Mouse (Mus musculus) right cerebral cortex, adult 18-20 months (tissue): Measurements from ENCODE around the gene Bmpr2.
"Not testable (repeated sequence)": the region's sequence is repeated elsewhere in the genome, so short reads cannot be mapped to it uniquely, and the experiment has no call there.

Experiments used
- DNase-seq: peaks from one replicate; pipeline ENCODE4 v3.0.0; 2022; ENCODE audit warnings: mixed read lengths

Bmpr2 gene

DNA sequence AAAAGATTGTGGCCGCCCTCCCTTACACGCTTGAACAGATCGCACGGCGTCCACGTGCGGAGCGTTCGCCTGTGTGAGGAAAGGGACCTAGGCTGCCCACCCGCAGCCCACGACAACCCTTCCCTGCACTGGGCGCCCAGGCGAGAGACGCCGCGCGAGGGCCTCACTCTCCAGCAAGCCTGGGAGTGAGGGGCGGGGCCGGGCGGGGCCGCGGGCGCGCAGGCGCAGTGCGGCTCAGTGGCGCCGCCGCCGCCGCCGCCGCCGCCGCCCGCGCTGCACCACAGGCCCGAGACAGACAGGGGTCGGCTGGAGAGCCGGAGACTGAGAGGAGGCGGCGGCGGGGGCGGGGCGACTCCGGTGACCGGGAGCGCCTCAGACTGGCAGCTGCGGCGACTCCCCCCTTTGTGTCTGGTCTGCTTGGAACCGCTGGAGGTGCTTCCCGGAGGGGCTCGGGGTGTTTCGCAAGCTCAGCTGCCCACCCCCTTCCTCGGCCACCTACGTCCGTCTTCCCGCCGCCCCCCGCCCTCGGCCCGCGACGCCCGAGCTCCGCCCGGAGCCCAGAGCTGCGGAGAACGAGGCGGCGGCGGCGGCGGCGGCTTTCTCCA, at the start of gene Bmpr2:
TSS of gene Bmpr2 (plus strand) at position 237 of the 605 bp plus-strand sequence.
- peak; percentile 89 for DNase-seq

DNA sequence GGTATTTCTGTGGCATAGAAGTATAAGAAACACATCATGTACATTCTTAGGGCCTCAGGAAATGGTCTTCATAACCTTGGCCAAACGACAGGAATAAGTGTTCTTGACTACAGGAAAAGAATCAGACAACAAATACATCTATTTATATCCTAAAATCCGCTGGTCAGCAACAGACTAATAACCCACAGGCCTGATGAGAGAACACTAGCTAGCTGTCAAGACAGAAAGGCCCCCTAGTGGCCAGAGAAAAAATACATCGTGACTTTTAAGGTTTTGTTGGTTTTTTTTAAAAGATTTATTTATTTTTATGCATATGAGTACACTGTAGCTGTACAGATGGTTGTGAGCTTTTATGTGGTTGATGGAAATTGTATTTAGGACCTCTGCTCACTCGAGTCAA, 43.3 kb upstream of the Bmpr2 start:
- DNase-seq: peak; percentile 4

DNA sequence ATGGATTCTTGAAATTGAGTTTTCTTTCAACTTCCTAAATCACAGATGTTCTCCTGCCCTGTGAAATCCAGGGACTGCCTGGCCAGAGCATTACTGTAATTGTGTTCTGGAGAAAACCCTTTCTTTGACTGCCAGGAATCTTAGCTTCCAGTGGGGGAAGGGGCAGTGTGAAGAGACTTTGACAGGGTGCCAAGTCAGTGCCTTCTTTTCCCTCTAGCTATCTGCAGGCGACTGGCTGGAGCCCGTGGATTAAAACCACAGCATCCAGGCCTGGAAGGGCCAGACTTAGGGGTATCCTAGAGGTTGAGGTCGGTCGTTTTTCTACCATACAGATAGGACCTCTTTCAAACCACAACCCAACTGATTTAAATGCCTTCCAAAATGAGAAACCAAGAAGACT, 37.5 kb upstream of the Bmpr2 start:
- DNase-seq: no peak

DNA sequence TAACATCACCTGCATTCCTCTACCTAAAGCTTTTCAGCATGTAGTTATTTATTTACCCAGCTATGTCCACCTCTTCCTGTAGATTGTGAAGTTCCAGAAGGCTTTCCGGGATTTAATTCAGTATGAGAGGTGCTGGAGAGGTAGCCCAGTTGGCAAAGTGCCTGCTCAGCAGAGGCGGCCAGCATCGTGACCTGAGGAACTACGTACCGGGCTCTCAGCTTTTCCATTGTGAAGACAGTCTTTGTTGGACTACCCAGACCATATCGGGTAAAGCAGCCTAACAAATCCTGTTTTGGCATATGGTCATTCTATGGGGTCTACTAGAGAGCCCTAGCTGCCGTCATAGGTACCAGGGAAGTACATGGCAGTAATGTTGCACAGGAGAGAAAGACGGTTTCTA, 33.1 kb upstream of the Bmpr2 start:
- DNase-seq: no peak

DNA sequence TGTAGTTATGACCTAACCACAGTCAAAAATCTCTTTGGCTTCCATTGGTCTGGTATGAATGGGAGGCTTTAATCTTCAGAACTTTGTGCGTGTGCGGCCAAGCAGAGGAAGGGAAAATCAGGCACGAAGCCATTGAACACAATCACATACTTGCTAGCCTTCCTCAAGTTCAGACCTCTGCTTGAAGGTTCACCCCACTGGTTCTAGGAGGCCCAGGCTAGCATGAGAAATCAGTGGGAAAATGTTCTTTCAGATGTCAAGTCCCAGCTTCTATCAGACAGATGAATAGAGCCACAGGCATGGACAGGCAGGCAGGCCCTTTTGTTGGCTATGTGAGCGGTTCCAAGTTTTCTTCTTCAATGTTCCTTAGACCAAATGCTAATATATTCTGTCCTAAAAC, 32.5 kb upstream of the Bmpr2 start:
- DNase-seq: no peak

DNA sequence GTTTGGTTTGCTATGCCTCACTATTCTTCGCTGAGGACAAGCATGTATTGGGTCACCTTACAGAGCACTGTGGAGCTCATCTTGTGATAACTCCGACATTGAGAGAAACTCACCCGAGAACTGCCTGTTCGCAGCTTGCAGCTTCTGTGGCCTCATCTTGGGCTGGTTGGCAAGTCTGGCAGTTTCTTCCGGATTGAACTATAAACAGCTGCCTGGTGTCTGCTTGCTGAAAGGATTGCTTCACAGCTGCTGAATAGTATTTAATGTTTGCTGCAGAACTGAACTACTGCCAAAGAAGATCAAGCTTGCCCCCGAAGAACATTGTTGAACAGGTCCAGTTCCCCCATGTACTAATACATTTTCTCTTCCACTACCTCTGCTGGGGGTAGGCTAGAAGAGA, 29.1 kb upstream of the Bmpr2 start:
- peak; percentile 7 for DNase-seq

DNA sequence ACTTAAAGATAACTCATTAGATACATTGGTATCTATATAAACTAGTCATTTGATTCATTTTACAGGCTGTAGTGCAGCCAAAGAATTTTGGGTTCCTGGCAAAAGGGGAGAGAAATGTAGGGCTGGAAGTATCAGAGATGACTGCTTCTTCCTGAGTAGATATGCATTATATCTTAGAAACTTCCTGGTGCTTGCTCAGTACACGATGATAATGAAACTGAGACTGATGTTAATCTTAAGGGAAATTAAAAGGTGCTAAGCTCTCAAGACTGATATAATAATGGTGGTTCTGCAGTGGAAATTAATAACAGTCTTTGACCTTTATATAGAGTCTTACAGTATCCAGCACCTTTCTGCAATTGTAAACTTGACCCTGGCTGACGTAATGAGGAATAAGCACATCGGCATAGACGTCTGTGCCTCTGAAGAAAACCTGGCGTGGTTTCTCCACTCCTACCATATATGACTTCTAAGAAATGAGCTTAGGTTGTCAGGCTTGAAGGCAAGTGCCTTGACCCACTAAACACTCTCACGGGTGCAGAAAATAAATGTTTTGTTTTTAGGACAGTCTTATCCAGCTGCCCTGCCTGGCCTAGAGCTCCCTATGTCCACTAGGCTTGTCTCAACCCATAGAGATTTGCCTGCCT, 24.3 kb upstream of the Bmpr2 start:
- DNase-seq: no peak

DNA sequence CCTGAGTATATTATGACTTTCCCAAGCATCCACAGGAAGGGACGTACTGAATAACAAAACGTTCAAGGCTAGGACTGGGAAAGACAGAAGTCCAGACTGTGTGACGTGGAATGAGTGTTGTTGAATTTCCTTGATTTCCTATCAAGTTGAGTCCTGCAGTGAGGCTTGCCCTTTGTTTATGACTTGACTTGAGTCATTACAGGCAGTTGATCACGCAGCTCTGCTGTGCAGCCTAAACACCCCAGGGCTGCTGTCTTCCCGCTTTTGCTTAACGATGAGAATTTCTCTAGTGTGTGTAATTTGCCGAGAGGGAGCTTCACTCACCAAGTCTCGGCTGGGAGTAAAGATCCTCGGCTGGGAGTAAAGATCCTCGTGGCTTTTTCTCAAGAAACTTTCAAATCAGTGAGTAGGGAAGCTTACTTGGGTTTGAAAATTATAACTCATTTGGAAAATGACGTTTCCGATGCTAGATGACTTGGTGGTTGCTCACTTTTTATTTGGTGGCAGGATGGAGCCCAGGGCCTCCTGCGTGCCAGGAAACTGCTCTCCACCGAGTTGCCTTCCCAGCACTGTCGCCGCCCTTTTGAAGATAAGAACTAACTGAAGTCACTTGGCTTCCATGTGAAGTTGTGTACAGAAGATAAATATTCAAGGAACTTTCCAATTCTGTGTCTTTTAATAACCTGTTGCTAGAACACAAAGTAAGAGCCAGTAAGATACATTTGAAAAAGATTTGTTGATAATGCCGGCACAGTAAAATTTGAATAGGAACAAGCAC, 23.4 kb upstream of the Bmpr2 start:
- no peak for DNase-seq

DNA sequence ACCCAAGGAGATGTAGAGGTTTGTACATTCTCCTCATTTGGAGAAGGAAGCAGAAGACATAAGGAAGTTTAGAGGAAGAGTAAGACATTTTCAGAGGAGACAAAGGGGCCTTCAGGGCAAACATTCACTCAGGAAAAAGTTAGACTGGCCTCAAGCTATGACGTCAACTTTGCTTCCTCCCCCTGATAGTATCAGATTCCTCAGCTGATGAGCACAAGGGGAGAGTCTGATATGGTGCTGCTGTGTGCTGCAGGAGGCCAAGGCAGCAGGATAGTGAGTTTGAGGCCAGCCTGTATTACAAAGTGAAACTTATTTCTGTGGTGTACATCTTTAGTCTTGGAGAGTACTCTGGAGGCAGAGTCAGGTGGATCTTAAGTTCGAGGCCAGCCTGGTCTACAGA, 14.2 kb upstream of the Bmpr2 start:
- no peak for DNase-seq

DNA sequence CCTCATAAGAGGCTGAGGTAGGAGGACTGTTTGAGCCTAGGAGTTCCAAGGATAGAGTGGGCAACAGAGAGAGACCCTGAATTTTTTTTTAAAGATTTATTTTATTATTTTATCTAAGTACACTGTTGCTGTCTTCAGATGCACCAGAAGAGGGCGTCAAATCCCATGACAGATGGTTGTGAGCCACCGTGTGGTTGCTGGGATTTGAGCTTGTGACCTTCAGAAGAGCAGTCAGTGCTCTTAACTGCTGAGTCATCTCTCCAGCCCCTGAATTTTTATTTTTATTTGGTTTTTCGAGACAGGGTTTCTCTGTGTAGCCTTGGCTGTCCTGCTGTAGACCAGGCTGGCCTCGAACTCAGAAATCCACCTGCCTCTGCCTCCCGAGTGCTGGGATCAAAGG, 13.5 kb upstream of the Bmpr2 start:
- DNase-seq: not testable (repeated sequence)

DNA sequence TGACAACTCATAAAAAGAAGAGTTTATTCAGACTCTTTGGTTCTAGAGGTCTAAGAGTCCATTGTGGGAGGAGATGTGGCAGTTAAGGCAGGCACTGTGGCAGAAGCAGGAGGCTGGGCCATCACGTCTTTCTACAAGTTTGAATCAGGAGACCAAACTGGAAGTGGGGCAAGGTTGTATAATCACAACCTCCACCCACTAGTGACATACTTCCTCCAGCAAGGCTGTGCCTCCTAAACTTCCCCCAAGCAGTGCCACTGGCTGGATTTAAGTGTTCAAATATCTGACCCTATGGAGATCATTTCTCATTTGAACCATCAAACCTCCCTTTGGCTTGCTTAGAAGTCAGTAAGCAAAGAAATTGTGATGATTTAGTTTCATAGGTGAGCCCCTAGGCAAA, 7.9 kb upstream of the Bmpr2 start:
- DNase-seq: no peak

DNA sequence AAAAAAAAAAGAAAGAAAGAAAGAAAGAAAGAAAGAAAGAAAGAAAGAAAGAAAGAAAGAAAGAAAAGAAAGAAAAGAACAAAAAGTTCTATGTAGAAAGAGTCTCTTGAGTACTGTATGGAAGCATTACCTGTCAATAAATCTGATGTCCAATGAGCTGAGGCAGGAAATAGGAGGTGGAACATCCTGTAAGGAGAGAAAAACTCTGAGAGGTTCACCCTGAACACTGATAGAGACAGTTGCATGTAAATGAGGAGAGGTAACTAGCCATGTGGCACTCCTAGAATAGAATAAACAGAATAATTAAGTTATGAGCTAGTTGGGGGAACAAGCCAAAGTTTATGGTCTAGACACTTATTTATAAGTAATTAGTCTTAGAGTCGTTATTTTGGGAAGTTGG, 4.9 kb upstream of the Bmpr2 start:
- no peak for DNase-seq

DNA sequence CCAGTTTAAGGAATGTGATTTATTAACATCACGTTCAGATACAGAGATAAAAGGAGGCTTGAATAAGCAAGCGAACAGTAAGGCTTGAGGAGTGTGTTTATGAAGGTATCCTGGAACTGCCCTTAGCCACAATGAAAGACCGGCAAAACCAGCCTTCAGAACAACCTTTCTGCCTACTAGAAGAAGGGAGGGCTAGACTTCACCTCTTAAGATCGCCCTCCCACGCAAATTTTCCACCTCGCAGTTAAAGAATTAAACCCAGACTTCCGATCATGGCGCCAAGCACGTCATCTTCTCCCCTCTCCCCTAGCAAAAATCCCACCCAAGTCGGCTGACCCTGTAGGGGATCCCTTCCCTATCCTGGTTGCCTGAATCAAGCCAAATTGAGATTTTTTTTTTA, 992 bp upstream of the Bmpr2 start:
- DNase-seq: peak; percentile 39

DNA sequence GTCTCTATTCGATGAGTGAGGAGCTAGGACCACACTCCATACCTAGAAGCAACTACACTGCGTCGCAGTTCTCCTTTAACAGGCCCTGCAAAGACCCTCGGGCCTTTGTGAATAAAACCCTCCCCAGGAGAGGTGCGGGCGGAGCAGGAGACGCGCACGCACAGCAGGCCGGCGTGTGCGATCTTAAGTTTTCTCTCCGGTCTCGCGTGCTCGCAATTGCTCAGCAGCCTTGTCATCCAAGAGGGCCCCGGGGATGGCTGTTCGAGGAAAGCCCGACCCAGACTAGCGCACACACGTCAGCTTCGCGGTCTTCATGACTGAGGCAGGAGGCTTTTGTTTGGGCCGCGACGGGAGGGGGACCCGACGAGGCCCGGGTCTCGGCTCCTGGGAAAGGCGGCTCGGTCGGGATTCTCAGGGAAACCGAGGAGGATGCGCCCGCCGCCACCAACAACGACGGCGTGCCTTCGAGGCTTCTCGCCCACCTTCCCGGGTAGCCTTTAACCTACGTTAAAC, 493 bp upstream of the Bmpr2 start:
- DNase-seq: peak; percentile 56

DNA sequence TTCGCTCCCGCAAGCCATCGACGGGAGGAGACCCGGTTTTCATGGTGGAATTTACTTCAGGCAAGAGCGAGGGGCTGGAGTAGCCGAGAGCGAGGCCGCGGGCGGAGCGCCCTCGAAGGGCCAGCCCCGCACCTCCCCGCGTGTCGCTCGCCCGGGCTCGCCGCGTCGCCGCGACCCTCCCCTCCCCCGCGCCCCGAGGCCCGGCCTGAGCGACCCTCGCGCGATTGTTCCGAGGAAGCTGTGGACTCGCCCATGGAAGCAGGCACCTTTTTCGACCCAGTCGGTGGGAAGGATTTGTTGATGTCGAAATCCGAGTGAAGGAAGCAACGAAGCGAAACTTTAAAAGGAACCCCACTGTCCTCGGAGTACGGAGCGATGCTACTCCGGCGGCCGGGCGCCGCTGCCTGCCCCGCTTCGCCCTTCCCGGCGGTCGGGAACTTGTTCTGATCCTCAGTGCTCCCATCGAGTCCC, 616 bp downstream of the Bmpr2 start:
- DNase-seq: peak; percentile 26

DNA sequence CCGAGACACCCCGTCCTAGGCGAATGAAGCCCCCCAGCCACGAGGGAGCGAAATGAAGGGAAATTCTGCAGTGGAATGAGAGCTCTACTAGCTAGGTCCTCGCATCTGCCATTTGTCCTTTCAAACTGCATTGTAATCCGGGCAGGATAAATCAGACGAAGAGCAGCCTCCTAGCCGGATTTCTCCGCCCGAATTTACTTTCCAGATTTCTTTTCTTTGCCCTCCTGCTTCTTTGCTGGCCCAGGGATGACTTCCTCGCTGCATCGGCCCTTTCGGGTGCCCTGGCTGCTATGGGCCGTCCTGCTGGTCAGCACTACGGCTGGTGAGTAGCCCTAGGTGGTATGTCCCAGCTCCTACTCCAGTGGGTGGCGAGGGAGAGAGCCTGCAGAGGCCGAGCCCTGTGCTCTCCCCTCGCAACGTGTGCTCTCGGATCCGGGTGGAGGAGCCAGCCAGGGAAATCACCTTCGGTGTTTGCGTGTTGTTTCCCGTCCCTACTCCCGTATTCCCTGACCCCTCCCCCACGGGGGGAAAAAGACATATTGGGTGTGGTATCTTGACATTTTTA, 1.3 kb downstream of the Bmpr2 start:
- DNase-seq: peak; percentile 39

DNA sequence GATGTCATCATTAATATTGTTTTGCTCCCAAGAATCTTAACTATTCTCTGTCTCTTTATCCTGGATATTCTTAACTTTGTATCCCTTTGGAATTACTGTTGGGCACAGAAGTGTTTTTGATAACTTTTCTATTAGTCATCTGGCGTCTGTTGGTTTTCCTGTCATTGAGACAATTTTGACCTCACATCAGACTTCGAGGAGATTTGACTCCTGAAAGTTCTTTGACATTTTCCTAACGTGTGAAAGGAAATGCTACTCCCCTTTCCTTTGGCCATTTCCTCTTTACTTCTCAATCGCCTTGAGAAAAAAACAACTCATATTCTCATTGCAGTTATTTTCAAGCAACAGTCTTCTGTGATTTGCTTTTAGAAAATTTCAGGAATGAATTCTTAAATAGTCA, 2.1 kb downstream of the Bmpr2 start:
- DNase-seq: no peak

DNA sequence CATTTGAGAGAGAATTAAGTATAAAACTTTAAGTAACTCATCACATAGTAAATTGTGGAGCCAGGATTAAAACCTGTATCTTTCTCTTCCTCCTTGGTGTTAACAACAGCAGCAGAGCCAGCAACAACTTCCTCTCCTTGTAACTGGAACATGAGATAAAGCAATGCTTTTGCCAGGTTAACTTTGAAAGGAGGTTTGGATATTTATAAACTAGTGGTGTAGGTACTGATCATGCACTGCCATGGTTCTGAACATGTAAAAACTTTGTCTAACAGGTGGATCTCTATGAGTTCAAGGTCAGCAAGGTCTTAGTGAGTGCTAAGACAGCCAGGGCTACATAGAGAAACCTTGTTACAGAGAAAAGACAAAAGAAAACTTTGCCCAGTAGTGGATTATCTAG, 3.4 kb downstream of the Bmpr2 start:
- DNase-seq: no peak

DNA sequence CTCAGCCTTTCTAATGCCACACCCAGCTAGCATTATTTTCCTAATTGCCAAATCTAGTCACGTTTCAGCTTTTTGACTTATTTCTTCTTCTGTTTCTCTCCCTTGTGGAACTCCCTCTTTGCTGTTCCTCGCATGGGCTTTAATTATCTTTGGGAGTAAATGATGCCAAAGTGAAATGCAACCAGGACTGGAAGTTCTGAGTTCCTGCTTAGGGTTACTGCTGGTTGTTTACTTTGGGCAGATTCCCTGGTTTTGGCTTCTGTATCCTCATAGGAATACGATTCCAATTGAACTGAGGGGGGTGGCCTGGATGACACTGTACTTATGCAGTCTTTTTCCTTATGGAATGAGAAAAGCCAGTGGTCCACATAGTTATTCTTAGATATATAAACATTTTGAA, 8.7 kb downstream of the Bmpr2 start:
- DNase-seq: no peak

DNA sequence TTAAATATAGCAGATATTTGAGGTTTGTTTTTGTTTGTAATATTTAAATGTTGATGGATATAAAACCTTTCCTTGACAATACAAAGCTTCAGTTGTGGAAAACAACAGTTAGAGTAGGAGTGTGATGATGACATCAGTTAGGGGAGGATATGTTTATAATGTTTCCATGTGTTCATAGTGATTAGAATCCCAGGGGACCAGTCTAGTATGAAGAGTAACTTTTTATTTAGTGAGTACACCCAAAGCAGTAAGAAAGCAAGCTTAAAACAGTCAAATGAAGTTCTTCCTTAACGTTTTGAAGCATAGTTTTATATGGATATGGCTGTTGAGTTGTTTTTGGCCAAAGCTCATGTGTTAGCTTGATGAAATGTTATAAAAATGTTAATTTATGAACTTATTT, 17.9 kb downstream of the Bmpr2 start:
- DNase-seq: no peak

DNA sequence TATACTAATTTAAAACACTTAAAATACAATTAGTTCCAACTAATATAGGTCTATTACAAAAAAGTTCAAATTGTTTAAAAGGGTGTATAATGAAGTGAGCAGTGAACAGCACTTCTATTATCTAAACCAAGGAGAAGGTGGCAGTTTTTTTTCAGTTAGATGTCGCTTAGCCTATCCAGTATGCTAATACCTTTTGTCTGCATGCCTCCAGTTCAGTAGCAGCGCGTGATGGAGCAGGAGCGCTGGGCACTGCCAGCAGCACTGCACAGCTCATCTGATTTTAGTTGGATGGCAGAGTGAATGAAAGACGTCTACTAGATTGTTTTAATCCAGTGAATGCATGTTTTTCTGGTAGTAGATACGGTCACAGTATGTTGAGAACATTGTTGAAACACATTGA, 25.8 kb downstream of the Bmpr2 start:
- DNase-seq: no peak

DNA sequence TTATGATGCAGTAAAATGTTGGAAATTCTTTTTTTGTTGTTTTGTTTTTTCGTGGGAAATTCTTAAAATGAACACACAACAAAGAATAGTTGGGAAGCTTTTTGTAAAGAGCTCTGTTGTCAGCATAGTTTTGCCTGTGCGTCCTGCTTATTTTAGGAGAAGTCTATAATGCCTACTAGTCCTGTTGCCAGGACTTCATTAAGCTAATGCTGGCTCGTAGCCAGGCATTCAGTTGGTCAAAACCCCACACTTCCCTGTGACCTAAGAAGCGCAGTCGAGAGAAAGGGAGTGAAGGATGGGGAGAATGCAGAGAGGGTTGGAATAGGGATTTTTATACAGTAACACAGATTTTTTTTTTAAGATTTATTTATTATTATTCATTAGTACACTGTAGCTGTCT, 26.5 kb downstream of the Bmpr2 start:
- no peak for DNase-seq

DNA sequence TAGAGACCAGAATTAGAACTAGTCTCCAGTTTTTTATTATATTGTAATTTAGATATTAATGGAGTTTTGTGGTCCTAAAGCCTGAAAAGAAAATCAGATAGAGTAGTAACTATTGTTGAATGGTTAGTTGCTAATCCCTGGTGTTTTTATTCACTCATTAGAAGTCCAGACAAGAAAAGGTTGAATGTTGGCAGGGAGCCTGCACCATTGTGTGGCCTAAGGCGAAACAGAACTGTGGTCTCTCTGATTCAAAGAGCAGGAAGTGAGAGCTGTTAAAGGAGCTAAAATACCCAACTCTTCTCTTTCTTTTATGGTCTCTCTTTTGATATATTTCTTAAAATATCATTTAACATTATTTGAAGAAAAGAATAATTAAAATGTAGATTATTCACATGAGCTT, 32.1 kb downstream of the Bmpr2 start:
- DNase-seq: peak; percentile 14

DNA sequence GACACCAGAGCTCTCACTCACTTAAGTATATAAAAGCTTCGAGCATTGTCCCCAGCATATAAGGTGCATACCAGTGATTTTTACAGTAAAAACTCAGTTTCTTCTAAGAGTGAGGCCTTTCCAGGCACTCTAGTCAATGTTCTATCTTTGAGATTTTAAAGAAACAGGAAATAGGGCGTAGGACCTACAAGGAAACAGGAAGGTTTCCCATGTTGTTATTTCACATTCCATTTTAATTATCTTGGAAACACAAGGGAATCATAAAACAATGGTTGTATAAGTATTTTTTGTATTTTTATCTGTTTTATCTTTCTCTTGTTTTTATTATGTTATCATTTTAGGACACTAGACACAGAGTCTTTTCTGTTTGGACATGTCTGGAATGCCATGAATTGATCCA, 34.7 kb downstream of the Bmpr2 start:
- DNase-seq: no peak
